Mouse (Mus musculus) liver, embryonic 15.5 days (tissue): ENCODE measurements around the gene Mettl14. TPM values are rescaled to one million over a fixed set of nuclear protein-coding genes. Genes with fewer than 3 reads are reported as not detected.
"Not testable (repeated sequence)": the region's sequence is repeated elsewhere in the genome, so short reads cannot be mapped to it uniquely, and the experiment has no call there.

Experiments
- ATAC-seq: fragments of 200-750 bp; cut with Nextera tagmentation; 2 replicates; pipeline ENCODE4 v1.8.0; 2017; ENCODE audit warnings: moderate number of reproducible peaks, mild to moderate bottlenecking, moderate library complexity; ENCODE audit not compliant: insufficient read depth
- H3K27ac ChIP-seq: fragments of 300-500 bp; sonication (generic); replicated peaks from 2 replicates; pipeline ENCODE4 v1.5.1; 2015; ENCODE audit warnings: mild to moderate bottlenecking, inconsistent platforms
- H3K27me3 ChIP-seq: fragments of 300-500 bp; sonication (generic); 2 replicates; pipeline ENCODE4 v1.6.1; 2015; ENCODE audit warnings: mild to moderate bottlenecking, inconsistent platforms
- H3K36me3 ChIP-seq: fragments of 300-500 bp; sonication (generic); replicated peaks from 2 replicates; pipeline ENCODE4 v1.6.1; 2015; ENCODE audit warnings: moderate library complexity, mild to moderate bottlenecking, inconsistent platforms
- H3K4me1 ChIP-seq: fragments of 300-500 bp; sonication (generic); replicated peaks from 2 replicates; pipeline ENCODE4 v1.6.1; 2015; ENCODE audit warnings: inconsistent platforms
- H3K4me2 ChIP-seq: fragments of 300-500 bp; sonication (generic); 2 replicates; pipeline ENCODE4 v1.6.1; 2015; ENCODE audit warnings: moderate library complexity, mild to moderate bottlenecking, inconsistent platforms
- H3K4me3 ChIP-seq: fragments of 300-500 bp; sonication (generic); replicated peaks from 2 replicates; pipeline ENCODE4 v1.5.1; 2015; ENCODE audit warnings: mild to moderate bottlenecking, inconsistent platforms
- H3K9ac ChIP-seq: fragments of 300-500 bp; sonication (generic); 2 replicates; pipeline ENCODE4 v1.6.1; 2015; ENCODE audit warnings: moderate library complexity, mild to moderate bottlenecking, inconsistent platforms
- H3K9me3 ChIP-seq: fragments of 300-500 bp; sonication (generic); replicated peaks from 2 replicates; pipeline ENCODE4 v1.6.1; 2016; ENCODE audit warnings: inconsistent platforms
- WGBS: fragments of 180-500 bp; shearing (Covaris S2); methylation state at CpG from one replicate; pipeline ENCODE4 v1.1.7; 2015; ENCODE audit warnings: mixed read lengths; ENCODE audit not compliant: insufficient replicate concordance; 5-methylcytosine and 5-hydroxymethylcytosine counted together
- polyA plus RNA-seq: library from polyadenylated mRNA; unstranded; fragments of >200 nt; fragmentation: Nextera tagmentation; extraction: Ambion mirVana; gene quantifications from 2 replicates; pipeline ENCODE4 v1.2.1, GENCODE M21; 2015

Gene Mettl14
- polyA plus RNA-seq, 1 experiment from 2014 or later: 7.1 TPM

GRCm38 (mm10) chr3:123397562-123398481 is 11.9 kb upstream of the Mettl14 start:
- no peaks in the 10 kb centered on the region for H3K9me3 ChIP-seq
- no peak overlapping the region for H3K9ac ChIP-seq
- H3K27ac ChIP-seq: no peak overlapping the region
- ATAC-seq: no peak
- no peak overlapping the region for H3K4me3 ChIP-seq
- H3K36me3 ChIP-seq: no peaks in the 10 kb centered on the region
- 64% methylated on average over 9 of the region's 9 CpGs for whole genome bisulfite sequencing
- no peaks in the 10 kb centered on the region; the same call in 1 of the 2 replicates for H3K27me3 ChIP-seq
- no peak overlapping the region for H3K4me2 ChIP-seq
- no peaks in the 10 kb centered on the region for H3K4me1 ChIP-seq

- 74% methylated on average over 5 of the region's 5 CpGs for WGBS
- Histone ChIP-seq H3K9me3 (no peaks in the 10 kb centered on the region), H3K27ac (no peak overlapping the region), H3K36me3 (no peaks in the 10 kb centered on the region), H3K9ac (no peak overlapping the region), H3K4me3 (no peak overlapping the region), H3K4me1 (no peaks in the 10 kb centered on the region), H3K4me2 (no peak overlapping the region), H3K27me3 (no peaks in the 10 kb centered on the region; the same call in 1 of the 2 replicates)
- no peak for ATAC-seq
Observed at GRCm38 (mm10) chr3:123395611-123396010, 9.7 kb upstream of the Mettl14 start.

- Histone ChIP-seq H3K27ac (no peak overlapping the region), H3K9ac (no peak overlapping the region), H3K36me3 (no peaks in the 10 kb centered on the region), H3K27me3 (peaks cover 7% of the 10 kb centered on the region; the same call in 1 of the 2 replicates), H3K9me3 (no peaks in the 10 kb centered on the region), H3K4me3 (no peak overlapping the region), H3K4me2 (no peak overlapping the region), H3K4me1 (no peaks in the 10 kb centered on the region)
- 61% methylated on average over 4 of the region's 4 CpGs for WGBS
- no peak for ATAC-seq
Observed at GRCm38 (mm10) chr3:123391180-123391579, 5.3 kb upstream of the Mettl14 start.

GRCm38 (mm10) chr3:123386157-123386780 is 361 bp upstream of the Mettl14 start:
- peak overlapping the region; percentile 90 for H3K27ac ChIP-seq
- H3K4me3 ChIP-seq: peak overlapping the region; percentile 85
- not testable (repeated sequence) for H3K9me3 ChIP-seq, H3K36me3 ChIP-seq, H3K27me3 ChIP-seq
- 17% methylated on average over 12 of the region's 12 CpGs for WGBS
- peak overlapping the region; percentile 78 for H3K9ac ChIP-seq
- peak overlapping the region; percentile 84 for H3K4me2 ChIP-seq
- peaks cover 13% of the 10 kb centered on the region for H3K4me1 ChIP-seq
- peak; percentile 64 for ATAC-seq

- 7% methylated on average over 6 of the region's 6 CpGs for WGBS
- Histone ChIP-seq H3K27ac (peak overlapping the region; percentile 90), H3K9me3 (no peaks in the 10 kb centered on the region), H3K4me2 (peak overlapping the region; percentile 84), H3K27me3 (0 out of 2 replicates have a peak, but pooled peaks cover 7% of the 10 kb centered on the region), H3K9ac (peak overlapping the region; percentile 78), H3K36me3 (peaks cover 14% of the 10 kb centered on the region), H3K4me1 (peaks cover 13% of the 10 kb centered on the region), H3K4me3 (peak overlapping the region; percentile 85)
- ATAC-seq: no peak
Observed at GRCm38 (mm10) chr3:123385118-123385485, 806 bp downstream of the Mettl14 start.

- Histone ChIP-seq H3K9ac (0 out of 2 replicates have a peak overlapping the region, but pooled peaks have one; percentile 78), H3K27me3 (0 out of 2 replicates have a peak, but pooled peaks cover 7% of the 10 kb centered on the region), H3K4me3 (peak overlapping the region; percentile 85), H3K4me1 (peaks cover 13% of the 10 kb centered on the region), H3K36me3 (peaks cover 19% of the 10 kb centered on the region), H3K4me2 (peak overlapping the region; percentile 84), H3K27ac (no peak overlapping the region), H3K9me3 (no peaks in the 10 kb centered on the region)
- WGBS: 76% methylated on average over 7 of the region's 7 CpGs
- ATAC-seq: no peak
Observed at GRCm38 (mm10) chr3:123384435-123384834, 1.5 kb downstream of the Mettl14 start.

- Histone ChIP-seq H3K27ac (no peak overlapping the region), H3K36me3 (peaks cover 54% of the 10 kb centered on the region), H3K9ac (no peak overlapping the region), H3K4me2 (no peak overlapping the region), H3K9me3 (no peaks in the 10 kb centered on the region), H3K4me3 (no peak overlapping the region), H3K27me3 (no peaks in the 10 kb centered on the region), H3K4me1 (no peaks in the 10 kb centered on the region)
- 65% methylated on average over 3 of the region's 3 CpGs for WGBS
- ATAC-seq: no peak
Observed at GRCm38 (mm10) chr3:123376562-123376961, 9.3 kb downstream of the Mettl14 start.

- Histone ChIP-seq H3K4me2 (no peak overlapping the region), H3K36me3 (peaks cover 68% of the 10 kb centered on the region), H3K27me3 (no peaks in the 10 kb centered on the region), H3K27ac (no peak overlapping the region), H3K9ac (no peak overlapping the region), H3K9me3 (no peaks in the 10 kb centered on the region), H3K4me3 (no peak overlapping the region), H3K4me1 (no peaks in the 10 kb centered on the region)
- peak; percentile 18; the same call in 1 of the 2 replicates for ATAC-seq
- WGBS: 49% methylated on average over 11 of the region's 11 CpGs
Observed at GRCm38 (mm10) chr3:123371766-123372535, 14.0 kb downstream of the Mettl14 start.

- Histone ChIP-seq H3K9ac (no peak overlapping the region), H3K4me2 (no peak overlapping the region), H3K4me3 (no peak overlapping the region), H3K4me1 (no peaks in the 10 kb centered on the region), H3K27me3 (no peaks in the 10 kb centered on the region), H3K27ac (no peak overlapping the region), H3K36me3 (peaks cover 68% of the 10 kb centered on the region), H3K9me3 (no peaks in the 10 kb centered on the region)
- no peak for ATAC-seq
- WGBS: 80% methylated on average over 5 of the region's 5 CpGs
Observed at GRCm38 (mm10) chr3:123370927-123371326, 15.0 kb downstream of the Mettl14 start.

GRCm38 (mm10) chr3:123369161-123369560 is 16.7 kb downstream of the Mettl14 start:
- Histone ChIP-seq H3K27me3 (no peaks in the 10 kb centered on the region), H3K4me3 (no peak overlapping the region), H3K4me2 (no peak overlapping the region), H3K9ac (no peak overlapping the region), H3K27ac (no peak overlapping the region), H3K9me3 (no peaks in the 10 kb centered on the region), H3K36me3 (peaks cover 60% of the 10 kb centered on the region), H3K4me1 (no peaks in the 10 kb centered on the region)
- 89% methylated on average over 12 of the region's 12 CpGs for WGBS
- ATAC-seq: no peak

- not testable (repeated sequence) for H3K4me1 ChIP-seq, H3K9me3 ChIP-seq, H3K27ac ChIP-seq, ATAC-seq, H3K4me2 ChIP-seq, H3K9ac ChIP-seq, H3K4me3 ChIP-seq, H3K27me3 ChIP-seq
- H3K36me3 ChIP-seq: peaks cover 71% of the 10 kb centered on the region
- WGBS: 63% methylated on average over 2 of the region's 2 CpGs
Observed at GRCm38 (mm10) chr3:123366820-123367219, 19.1 kb downstream of the Mettl14 start.
